Mouse (Mus musculus): ENCODE results near the gene Smg7. TPM values are rescaled to one million over a fixed set of nuclear protein-coding genes. Genes with fewer than 3 reads are reported as not detected.

Smg7 gene
- polyA plus RNA-seq, 1 experiment from 2014 or later: 33.8 TPM

- no peak for ATAC-seq (ENCODE audit: low FRiP score)
- Histone ChIP-seq H3K4me2 (no peak overlapping the region), H3K9ac (no peak overlapping the region), H3K27me3 (no peaks in the 10 kb centered on the region), H3K27ac (no peak overlapping the region), H3K4me3 (no peak overlapping the region), H3K4me1 (replicated peaks) (peaks cover 25% of the 10 kb centered on the region), H3K36me3 (no peaks in the 10 kb centered on the region), H3K9me3 (no peaks in the 10 kb centered on the region)
- WGBS: 92% methylated on average over 8 of the region's 8 CpGs
Measured at GRCm38 (mm10) chr1:152796683-152797263, 105.7 kb downstream of the Smg7 start.

GRCm38 (mm10) chr1:152795688-152796255 is 106.7 kb downstream of the Smg7 start:
- peaks cover 31% of the 10 kb centered on the region for H3K4me1 ChIP-seq (replicated peaks)
- H3K36me3 ChIP-seq: no peaks in the 10 kb centered on the region

GRCm38 (mm10) chr1:152793495-152794130 is 108.8 kb downstream of the Smg7 start:
- Histone ChIP-seq H3K36me3 (no peaks in the 10 kb centered on the region), H3K27ac (no peak overlapping the region), H3K4me2 (no peak overlapping the region), H3K9ac (no peak overlapping the region), H3K9me3 (no peaks in the 10 kb centered on the region), H3K4me3 (no peak overlapping the region), H3K4me1 (replicated peaks) (peaks cover 19% of the 10 kb centered on the region), H3K27me3 (no peaks in the 10 kb centered on the region)
- 16% methylated on average over 6 of the region's 6 CpGs for WGBS
- ATAC-seq (ENCODE audit: low FRiP score): no peak

More at GRCm38 (mm10) chr1:152795688-152796255, 106.7 kb downstream of the Smg7 start:
- no peak overlapping the region for H3K9ac ChIP-seq
- H3K27me3 ChIP-seq: no peaks in the 10 kb centered on the region
- H3K4me3 ChIP-seq: no peak overlapping the region
- WGBS: 61% methylated on average over 8 of the region's 8 CpGs
- H3K27ac ChIP-seq: no peak overlapping the region
- no peaks in the 10 kb centered on the region for H3K9me3 ChIP-seq
- H3K4me2 ChIP-seq: no peak overlapping the region
- ATAC-seq (ENCODE audit: low FRiP score): no peak

- Histone ChIP-seq H3K27ac (0 out of 2 replicates have a peak overlapping the region, but pooled peaks have one; percentile 3), H3K36me3 (no peaks in the 10 kb centered on the region), H3K4me2 (no peak overlapping the region), H3K9me3 (no peaks in the 10 kb centered on the region), H3K27me3 (no peaks in the 10 kb centered on the region), H3K4me1 (replicated peaks) (peaks cover 19% of the 10 kb centered on the region), H3K4me3 (no peak overlapping the region), H3K9ac (0 out of 2 replicates have a peak overlapping the region, but pooled peaks have one; percentile 24)
- 11% methylated on average over 12 of the region's 12 CpGs for WGBS
- peak; percentile 62; the same call in 1 of the 2 replicates for ATAC-seq (ENCODE audit: low FRiP score)
Measured at GRCm38 (mm10) chr1:152792736-152793494, 109.5 kb downstream of the Smg7 start.

- no peak overlapping the region for H3K9ac ChIP-seq
- H3K27me3 ChIP-seq: no peaks in the 10 kb centered on the region
- H3K4me3 ChIP-seq: no peak overlapping the region
- no peaks in the 10 kb centered on the region for H3K9me3 ChIP-seq
- WGBS: 31% methylated on average over 4 of the region's 4 CpGs
- H3K36me3 ChIP-seq: no peaks in the 10 kb centered on the region
- H3K4me2 ChIP-seq: no peak overlapping the region
- peaks cover 19% of the 10 kb centered on the region for H3K4me1 ChIP-seq (replicated peaks)
- H3K27ac ChIP-seq: no peak overlapping the region
- ATAC-seq (ENCODE audit: low FRiP score): no peak
Measured at GRCm38 (mm10) chr1:152791269-152791668, 111.2 kb downstream of the Smg7 start.

- no peak overlapping the region for H3K4me3 ChIP-seq
- no peak for ATAC-seq (ENCODE audit: low FRiP score)
- H3K4me1 ChIP-seq (replicated peaks): peaks cover 19% of the 10 kb centered on the region
- H3K4me2 ChIP-seq: no peak overlapping the region
- WGBS: 28% methylated on average over 6 of the region's 6 CpGs
- H3K27me3 ChIP-seq: no peaks in the 10 kb centered on the region
- H3K36me3 ChIP-seq: no peaks in the 10 kb centered on the region
- H3K9me3 ChIP-seq: no peaks in the 10 kb centered on the region
- no peak overlapping the region for H3K27ac ChIP-seq
- no peak overlapping the region for H3K9ac ChIP-seq
Measured at GRCm38 (mm10) chr1:152790821-152791220, 111.6 kb downstream of the Smg7 start.

- Histone ChIP-seq H3K9ac (no peak overlapping the region), H3K9me3 (no peaks in the 10 kb centered on the region), H3K27ac (no peak overlapping the region), H3K4me3 (no peak overlapping the region), H3K4me1 (replicated peaks) (peaks cover 19% of the 10 kb centered on the region), H3K4me2 (no peak overlapping the region), H3K27me3 (no peaks in the 10 kb centered on the region), H3K36me3 (no peaks in the 10 kb centered on the region)
- no peak for ATAC-seq (ENCODE audit: low FRiP score)
- 22% methylated on average over 12 of the region's 12 CpGs for WGBS
Measured at GRCm38 (mm10) chr1:152790254-152790653, 112.2 kb downstream of the Smg7 start.

- WGBS: 43% methylated on average over 4 of the region's 4 CpGs
- H3K4me2 ChIP-seq: no peak overlapping the region
Measured at GRCm38 (mm10) chr1:152788121-152788660, 114.3 kb downstream of the Smg7 start.

More at GRCm38 (mm10) chr1:152788121-152788660, 114.3 kb downstream of the Smg7 start:
- no peaks in the 10 kb centered on the region for H3K27me3 ChIP-seq
- H3K9ac ChIP-seq: no peak overlapping the region
- peaks cover 13% of the 10 kb centered on the region for H3K4me1 ChIP-seq (replicated peaks)
- H3K9me3 ChIP-seq: no peaks in the 10 kb centered on the region
- ATAC-seq (ENCODE audit: low FRiP score): no peak
- H3K27ac ChIP-seq: no peak overlapping the region
- no peak overlapping the region for H3K4me3 ChIP-seq
- H3K36me3 ChIP-seq: no peaks in the 10 kb centered on the region

Other genes starting within 250 kb of the Smg7 start
- gene Apobec4, start 152.1 kb downstream of the Smg7 start, polyA plus RNA-seq (2015; fragmentation: Nextera tagmentation; extraction: Ambion mirVana): not detected in 2 replicates
- 19.8 and 24.0 TPM in 2 replicates for gene Rgl1, start 136.3 kb downstream of the Smg7 start, polyA plus RNA-seq (2015; fragmentation: Nextera tagmentation; extraction: Ambion mirVana)
- 343 and 364 TPM in 2 replicates for gene Arpc5, start 136.1 kb downstream of the Smg7 start, polyA plus RNA-seq (2015; fragmentation: Nextera tagmentation; extraction: Ambion mirVana)
- gene Ncf2, start 102.5 kb downstream of the Smg7 start, polyA plus RNA-seq (2015; fragmentation: Nextera tagmentation; extraction: Ambion mirVana): 2.5 and 3.4 TPM in 2 replicates
- 68.0 and 70.2 TPM in 2 replicates for gene Nmnat2, start 52.3 kb upstream of the Smg7 start, polyA plus RNA-seq (2015; fragmentation: Nextera tagmentation; extraction: Ambion mirVana)